Mouse (Mus musculus) frontal cortex, postnatal 36 days (tissue): ENCODE data around the gene Klhl31.

ENCODE experiments used
- DNase-seq, 2 experiments: peaks; one replicate each; pipeline ENCODE4 v3.0.0; 2022; ENCODE audit warnings: low spot score in 2 of 2

Gene Klhl31

GRCm38 (mm10) chr9:77703476-77703875 is 67.2 kb downstream of the Klhl31 start:
- no peak for DNase-seq

GRCm38 (mm10) chr9:77704108-77704507 is 67.8 kb downstream of the Klhl31 start:
- DNase-seq = no peak

GRCm38 (mm10) chr9:77706515-77706914 is 70.2 kb downstream of the Klhl31 start:
- DNase-seq = no peak

GRCm38 (mm10) chr9:77707433-77708139 is 71.3 kb downstream of the Klhl31 start:
- DNase-seq = no peak

- DNase-seq = no peak
These were observed 72.7 kb downstream of the Klhl31 start for GRCm38 (mm10) chr9:77708950-77709349.
